Mouse (Mus musculus): Measurements from ENCODE around the gene Gipc3. TPM values are rescaled to one million over a fixed set of nuclear protein-coding genes. Genes with fewer than 3 reads are reported as not detected.

Gipc3 gene
- polyA plus RNA-seq, 1 experiment from 2014 or later = not detected

DNA sequence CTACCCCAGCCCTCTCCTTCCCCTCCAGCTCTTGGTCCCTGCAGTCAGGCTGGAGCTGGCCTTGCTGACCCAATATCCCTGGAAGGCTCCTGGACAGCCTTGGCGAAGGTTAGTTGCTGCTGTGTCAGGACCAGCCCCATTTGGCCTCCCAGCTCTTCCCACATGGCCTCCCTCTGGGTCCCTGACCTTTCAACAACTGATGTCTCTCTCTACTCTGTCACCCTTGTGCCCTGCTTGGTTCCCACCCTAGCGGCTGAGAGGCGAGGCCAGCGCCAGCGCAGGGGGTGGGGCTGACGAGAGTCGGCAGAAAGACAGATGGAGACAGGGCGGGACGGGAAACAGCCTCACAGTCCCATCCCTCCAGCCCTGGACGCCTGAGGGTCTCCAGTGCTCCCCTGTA lies 14.7 kb downstream of the Gipc3 start, which contains the start of gene Tbxa2r:
Tbxa2r (plus strand) TSS at position 346 of the 400 bp plus-strand sequence.
- DNase-seq (ENCODE audit: low spot score) (no peak), ATAC-seq (no peak)
- Histone ChIP-seq H3K9me3 (replicated peaks; ENCODE audit: control insufficient read depth, low read length) (no peaks in the 10 kb centered on the region), H3K27me3 (replicated peaks; ENCODE audit: control insufficient read depth, insufficient read depth, low read length) (peaks cover 10% of the 10 kb centered on the region; the same call in 1 of the 2 replicates), H3K4me3 (ENCODE audit: low read depth, low read length) (no peak within 1 kb of the TSS), H3K9ac (ENCODE audit: low read length) (no peak within 1 kb of the TSS), H3K4me1 (ENCODE audit: control insufficient read depth, insufficient read depth, low read length) (no peaks in the 10 kb centered on the region), H3K36me3 (ENCODE audit: control insufficient read depth, insufficient read depth, low read length) (peaks cover 44% of the 10 kb centered on the region), H3K4me2 (ENCODE audit: low read length) (no peak within 1 kb of the TSS), H3K27ac (ENCODE audit: low read depth, low read length) (no peak within 1 kb of the TSS)
- 15% methylated on average over 10 of the region's 10 CpGs for WGBS

GRCm38 (mm10) chr10:81327959-81328358 lies 15.1 kb downstream of the Gipc3 start:
- Histone ChIP-seq H3K4me2 (ENCODE audit: low read length) (no peak overlapping the region), H3K4me1 (ENCODE audit: control insufficient read depth, insufficient read depth, low read length) (no peaks in the 10 kb centered on the region), H3K9me3 (replicated peaks; ENCODE audit: control insufficient read depth, low read length) (no peaks in the 10 kb centered on the region), H3K9ac (ENCODE audit: low read length) (no peak overlapping the region), H3K36me3 (ENCODE audit: control insufficient read depth, insufficient read depth, low read length) (peaks cover 48% of the 10 kb centered on the region), H3K27me3 (replicated peaks; ENCODE audit: control insufficient read depth, insufficient read depth, low read length) (peaks cover 9% of the 10 kb centered on the region; the same call in 1 of the 2 replicates), H3K27ac (ENCODE audit: low read depth, low read length) (no peak overlapping the region), H3K4me3 (ENCODE audit: low read depth, low read length) (no peak overlapping the region)
- ATAC-seq (no peak), DNase-seq (ENCODE audit: low spot score) (no peak)
- 56% methylated on average over 2 of the region's 2 CpGs for WGBS

GRCm38 (mm10) chr10:81326858-81327257 lies 16.2 kb downstream of the Gipc3 start:
- Histone ChIP-seq H3K27ac (ENCODE audit: low read depth, low read length) (no peak overlapping the region), H3K9ac (ENCODE audit: low read length) (no peak overlapping the region), H3K4me1 (ENCODE audit: control insufficient read depth, insufficient read depth, low read length) (no peaks in the 10 kb centered on the region; the same call in 1 of the 2 replicates), H3K9me3 (replicated peaks; ENCODE audit: control insufficient read depth, low read length) (no peaks in the 10 kb centered on the region), H3K36me3 (ENCODE audit: control insufficient read depth, insufficient read depth, low read length) (peaks cover 57% of the 10 kb centered on the region), H3K4me3 (ENCODE audit: low read depth, low read length) (no peak overlapping the region), H3K4me2 (ENCODE audit: low read length) (no peak overlapping the region), H3K27me3 (replicated peaks; ENCODE audit: control insufficient read depth, insufficient read depth, low read length) (no peaks in the 10 kb centered on the region)
- 92% methylated on average over 6 of the region's 6 CpGs for WGBS
- ATAC-seq (no peak), DNase-seq (ENCODE audit: low spot score) (no peak)

DNA sequence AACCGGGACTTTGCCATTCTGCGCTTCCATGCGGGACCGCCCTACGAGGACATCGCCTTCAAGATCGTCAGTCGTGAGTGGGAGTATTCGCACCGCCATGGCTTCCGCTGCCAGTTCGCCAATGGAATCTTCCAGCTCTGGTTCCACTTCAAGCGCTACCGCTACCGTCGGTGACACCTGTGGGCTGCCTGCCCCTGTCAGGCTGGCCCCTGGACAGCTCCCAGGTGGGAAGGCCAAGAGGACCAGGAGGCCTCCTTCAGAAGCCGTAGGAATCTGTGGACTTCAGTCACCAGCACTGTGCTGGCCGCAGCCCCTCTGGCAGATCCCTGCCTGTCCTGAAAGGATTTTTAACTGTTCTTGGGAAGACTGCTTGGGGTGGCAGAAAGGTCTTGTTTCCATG lies 17.3 kb downstream of the Gipc3 start:
- H3K4me2 ChIP-seq (ENCODE audit: low read length) = no peak overlapping the region
- H3K9me3 ChIP-seq (replicated peaks; ENCODE audit: control insufficient read depth, low read length) = no peaks in the 10 kb centered on the region
- peaks cover 57% of the 10 kb centered on the region for H3K36me3 ChIP-seq (ENCODE audit: control insufficient read depth, insufficient read depth, low read length)
- no peak overlapping the region for H3K27ac ChIP-seq (ENCODE audit: low read depth, low read length)
- ATAC-seq (no peak), DNase-seq (ENCODE audit: low spot score) (no peak)
- WGBS = 96% methylated on average over 18 of the region's 18 CpGs
- no peaks in the 10 kb centered on the region for H3K27me3 ChIP-seq (replicated peaks; ENCODE audit: control insufficient read depth, insufficient read depth, low read length)
- H3K4me3 ChIP-seq (ENCODE audit: low read depth, low read length) = no peak overlapping the region
- no peak overlapping the region for H3K9ac ChIP-seq (ENCODE audit: low read length)
- no peaks in the 10 kb centered on the region; the same call in 1 of the 2 replicates for H3K4me1 ChIP-seq (ENCODE audit: control insufficient read depth, insufficient read depth, low read length)

- Histone ChIP-seq H3K27me3 (replicated peaks; ENCODE audit: control insufficient read depth, insufficient read depth, low read length) (no peaks in the 10 kb centered on the region), H3K4me2 (ENCODE audit: low read length) (no peak overlapping the region), H3K4me3 (ENCODE audit: low read depth, low read length) (no peak overlapping the region), H3K27ac (ENCODE audit: low read depth, low read length) (no peak overlapping the region), H3K4me1 (ENCODE audit: control insufficient read depth, insufficient read depth, low read length) (no peaks in the 10 kb centered on the region; the same call in 1 of the 2 replicates), H3K36me3 (ENCODE audit: control insufficient read depth, insufficient read depth, low read length) (peaks cover 57% of the 10 kb centered on the region), H3K9me3 (replicated peaks; ENCODE audit: control insufficient read depth, low read length) (no peaks in the 10 kb centered on the region), H3K9ac (ENCODE audit: low read length) (no peak overlapping the region)
- ATAC-seq (no peak), DNase-seq (ENCODE audit: low spot score) (no peak)
- 95% methylated on average over 21 of the region's 21 CpGs for WGBS
These were observed 17.9 kb downstream of the Gipc3 start for GRCm38 (mm10) chr10:81325176-81325575.

DNA sequence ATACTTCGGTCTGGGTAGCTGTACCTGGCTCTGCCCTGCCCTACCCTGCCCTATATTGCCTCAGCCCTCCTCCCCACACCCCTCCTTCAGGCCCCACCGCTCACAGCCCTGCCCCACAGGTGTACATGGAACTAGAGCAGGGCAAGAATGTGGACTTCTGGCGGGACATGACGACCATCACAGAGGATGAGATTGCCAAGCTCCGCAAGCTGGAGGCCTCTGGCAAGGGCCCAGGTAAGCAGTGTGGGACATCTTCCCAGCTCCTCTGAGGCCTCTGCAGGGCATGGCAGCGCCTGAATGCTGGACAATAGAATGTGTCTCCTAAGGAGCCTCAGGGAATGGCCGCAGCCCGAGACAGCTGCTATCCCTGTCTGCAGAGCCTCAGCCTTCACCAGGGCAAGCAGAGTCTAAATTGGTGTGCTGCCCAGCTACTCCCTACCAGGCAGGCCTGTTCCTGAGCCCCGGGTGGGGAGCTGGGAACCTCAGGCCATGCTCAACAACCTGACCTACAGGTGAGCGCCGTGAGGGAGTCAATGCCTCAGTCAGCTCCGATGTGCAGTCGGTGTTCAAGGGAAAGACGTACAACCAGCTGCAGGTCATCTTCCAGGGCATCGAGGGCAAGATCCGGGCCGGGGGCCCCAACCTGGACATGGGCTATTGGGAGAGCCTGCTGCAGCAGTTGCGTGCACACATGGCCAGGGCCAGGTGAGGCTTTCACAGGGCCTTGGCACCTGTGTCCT lies 19.1 kb downstream of the Gipc3 start:
- Histone ChIP-seq H3K27ac (ENCODE audit: low read depth, low read length) (no peak overlapping the region), H3K9me3 (replicated peaks; ENCODE audit: control insufficient read depth, low read length) (no peaks in the 10 kb centered on the region), H3K36me3 (ENCODE audit: control insufficient read depth, insufficient read depth, low read length) (peaks cover 57% of the 10 kb centered on the region), H3K9ac (ENCODE audit: low read length) (no peak overlapping the region), H3K27me3 (replicated peaks; ENCODE audit: control insufficient read depth, insufficient read depth, low read length) (no peaks in the 10 kb centered on the region), H3K4me1 (ENCODE audit: control insufficient read depth, insufficient read depth, low read length) (peaks cover 9% of the 10 kb centered on the region), H3K4me3 (ENCODE audit: low read depth, low read length) (no peak overlapping the region), H3K4me2 (ENCODE audit: low read length) (no peak overlapping the region)
- ATAC-seq (no peak), DNase-seq (ENCODE audit: low spot score) (no peak)
- 95% methylated on average over 18 of the region's 18 CpGs for WGBS

- no peak for DNase-seq (ENCODE audit: low spot score)
These were observed 19.8 kb downstream of the Gipc3 start for GRCm38 (mm10) chr10:81323141-81323775.

DNA sequence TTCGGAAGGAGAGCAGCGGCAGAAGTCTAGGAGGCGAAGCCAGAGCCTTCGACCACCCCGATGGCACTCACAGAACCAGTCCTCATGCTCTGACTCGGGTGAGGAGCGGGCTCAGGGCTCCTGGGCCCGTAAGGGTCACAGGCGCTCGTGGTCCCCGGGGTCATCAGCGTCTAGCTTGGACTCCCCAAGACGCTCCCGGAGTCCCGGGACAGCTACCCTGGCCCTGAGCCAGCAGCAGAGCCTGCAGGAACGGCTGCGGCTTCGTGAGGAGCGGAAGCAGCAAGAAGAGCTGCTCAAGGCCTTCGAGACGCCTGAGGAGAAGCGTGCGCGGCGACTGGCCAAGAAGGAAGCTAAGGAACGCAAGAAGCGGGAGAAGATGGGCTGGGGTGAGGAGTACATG lies 20.6 kb downstream of the Gipc3 start:
- Histone ChIP-seq H3K4me2 (ENCODE audit: low read length) (no peak overlapping the region), H3K9me3 (replicated peaks; ENCODE audit: control insufficient read depth, low read length) (no peaks in the 10 kb centered on the region), H3K4me3 (ENCODE audit: low read depth, low read length) (no peak overlapping the region), H3K27me3 (replicated peaks; ENCODE audit: control insufficient read depth, insufficient read depth, low read length) (no peaks in the 10 kb centered on the region), H3K27ac (ENCODE audit: low read depth, low read length) (no peak overlapping the region), H3K4me1 (ENCODE audit: control insufficient read depth, insufficient read depth, low read length) (peaks cover 9% of the 10 kb centered on the region), H3K9ac (ENCODE audit: low read length) (no peak overlapping the region), H3K36me3 (ENCODE audit: control insufficient read depth, insufficient read depth, low read length) (peaks cover 68% of the 10 kb centered on the region)
- 94% methylated on average over 27 of the region's 27 CpGs for WGBS
- DNase-seq (ENCODE audit: low spot score) = no peak
- ATAC-seq = no peak

More at GRCm38 (mm10) chr10:81323141-81323775, 19.8 kb downstream of the Gipc3 start:
- no peaks in the 10 kb centered on the region for H3K27me3 ChIP-seq (replicated peaks; ENCODE audit: control insufficient read depth, insufficient read depth, low read length)
- H3K27ac ChIP-seq (ENCODE audit: low read depth, low read length) = no peak overlapping the region
- H3K36me3 ChIP-seq (ENCODE audit: control insufficient read depth, insufficient read depth, low read length) = peaks cover 64% of the 10 kb centered on the region
- no peak overlapping the region for H3K4me2 ChIP-seq (ENCODE audit: low read length)
- peaks cover 9% of the 10 kb centered on the region for H3K4me1 ChIP-seq (ENCODE audit: control insufficient read depth, insufficient read depth, low read length)
- no peaks in the 10 kb centered on the region for H3K9me3 ChIP-seq (replicated peaks; ENCODE audit: control insufficient read depth, low read length)
- 93% methylated on average over 23 of the region's 23 CpGs for WGBS
- H3K9ac ChIP-seq (ENCODE audit: low read length) = no peak overlapping the region
- no peak overlapping the region for H3K4me3 ChIP-seq (ENCODE audit: low read depth, low read length)
- no peak for ATAC-seq

DNA sequence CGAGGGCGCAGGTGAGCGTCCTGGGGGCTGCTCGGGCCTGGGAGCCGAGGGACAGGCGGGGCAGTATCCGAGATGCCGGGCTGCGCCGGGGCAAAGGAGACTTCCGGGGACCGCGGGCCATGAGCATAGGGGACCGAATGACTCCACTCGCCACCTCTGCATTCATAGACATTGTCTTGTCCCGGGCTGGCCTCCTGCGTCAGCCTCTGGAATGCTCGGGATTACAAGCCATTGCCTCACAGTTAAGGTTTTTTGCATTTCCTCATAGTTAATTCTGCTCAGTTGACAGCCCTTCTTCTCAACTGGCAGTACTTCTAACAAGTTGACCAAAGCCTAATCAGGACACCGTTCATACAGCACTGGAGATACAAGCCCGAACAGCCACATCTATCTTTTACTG lies 21.6 kb downstream of the Gipc3 start:
- H3K27me3 ChIP-seq (replicated peaks; ENCODE audit: control insufficient read depth, insufficient read depth, low read length) = no peaks in the 10 kb centered on the region
- no peaks in the 10 kb centered on the region for H3K9me3 ChIP-seq (replicated peaks; ENCODE audit: control insufficient read depth, low read length)
- H3K4me2 ChIP-seq (ENCODE audit: low read length) = peak overlapping the region; percentile 70
- H3K36me3 ChIP-seq (ENCODE audit: control insufficient read depth, insufficient read depth, low read length) = peaks cover 62% of the 10 kb centered on the region
- H3K27ac ChIP-seq (ENCODE audit: low read depth, low read length) = peak overlapping the region; percentile 91; the same call in 1 of the 2 replicates
- ATAC-seq (peak; percentile 1; the same call in 1 of the 2 replicates), DNase-seq (ENCODE audit: low spot score) (no peak)
- peak overlapping the region; percentile 93 for H3K4me3 ChIP-seq (ENCODE audit: low read depth, low read length)
- 4% methylated on average over 16 of the region's 20 CpGs for WGBS
- H3K4me1 ChIP-seq (ENCODE audit: control insufficient read depth, insufficient read depth, low read length) = peaks cover 9% of the 10 kb centered on the region
- peak overlapping the region; percentile 82 for H3K9ac ChIP-seq (ENCODE audit: low read length)

Data from forebrain, embryonic 14.5 days (tissue).